Mouse (Mus musculus) neural tube, postnatal 0 days (tissue): ENCODE measurements around the gene Krtap4-9. TPM values are rescaled to one million over a fixed set of nuclear protein-coding genes. Genes with fewer than 3 reads are reported as not detected.

Experiments
- polyA plus RNA-seq: library from polyadenylated mRNA; unstranded; fragments of >200 nt; fragmentation: Nextera tagmentation; extraction: Ambion mirVana; gene quantifications from 2 replicates; pipeline ENCODE4 v1.2.1, GENCODE M21; 2015

The Krtap4-9 gene
- not detected in 2 replicates for polyA plus RNA-seq

DNA sequence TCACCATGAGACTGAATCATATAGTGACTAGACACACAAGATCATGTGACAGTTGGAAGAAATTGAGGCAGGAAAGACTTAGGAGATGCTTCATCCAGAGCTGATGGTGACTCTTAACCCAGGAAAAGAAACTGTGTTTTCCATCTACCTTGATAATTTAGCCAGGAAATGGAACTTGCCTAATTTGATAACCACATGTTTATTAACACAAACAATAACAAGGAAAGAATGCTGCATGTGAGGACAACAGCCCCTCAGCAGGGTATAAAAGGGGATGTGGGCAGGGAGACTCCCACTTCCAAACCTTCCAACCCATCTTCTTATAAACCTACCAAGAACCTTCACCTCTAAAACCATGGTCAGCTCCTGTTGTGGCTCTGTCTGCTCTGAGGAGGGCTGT lies at the start of gene Krtap4-9:
TSS of gene Krtap4-9 (plus strand) at position 301 of the 400 bp plus-strand sequence.

GRCm38 (mm10) chr11:99772813-99773212 lies 12.2 kb upstream of the Krtap4-9 start, which contains the start of gene Gm11595:
Gene Gm11595, minus strand, starts transcription at chr11:99772913.

DNA sequence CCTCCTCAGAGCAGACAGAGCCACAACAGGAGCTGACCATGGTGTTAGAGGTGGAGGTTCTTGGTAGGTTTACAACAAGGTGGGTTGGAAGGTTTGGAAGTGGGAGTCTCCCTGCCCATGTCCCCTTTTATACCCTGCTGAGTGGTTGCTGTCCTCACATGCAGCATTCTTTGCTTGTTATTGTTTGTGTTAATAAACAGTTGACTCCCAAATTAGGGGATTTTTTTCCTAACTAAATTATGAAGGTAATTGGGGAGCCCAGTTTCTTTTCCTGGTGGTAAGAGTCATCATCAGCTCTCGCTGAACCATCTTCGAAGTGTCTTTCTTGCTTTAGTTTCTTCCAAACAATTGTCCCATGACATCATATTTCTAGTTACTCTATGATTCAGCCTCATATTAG lies 4.4 kb upstream of the Krtap4-9 start, which contains the start of gene Krtap4-8:
TSS of gene Krtap4-8 (minus strand) at position 101 of the 400 bp plus-strand sequence.

GRCm38 (mm10) chr11:99793367-99793766 lies 8.4 kb downstream of the Krtap4-9 start, which contains the start of gene Gm11596:
Gene Gm11596, minus strand, starts transcription at chr11:99793467.

DNA sequence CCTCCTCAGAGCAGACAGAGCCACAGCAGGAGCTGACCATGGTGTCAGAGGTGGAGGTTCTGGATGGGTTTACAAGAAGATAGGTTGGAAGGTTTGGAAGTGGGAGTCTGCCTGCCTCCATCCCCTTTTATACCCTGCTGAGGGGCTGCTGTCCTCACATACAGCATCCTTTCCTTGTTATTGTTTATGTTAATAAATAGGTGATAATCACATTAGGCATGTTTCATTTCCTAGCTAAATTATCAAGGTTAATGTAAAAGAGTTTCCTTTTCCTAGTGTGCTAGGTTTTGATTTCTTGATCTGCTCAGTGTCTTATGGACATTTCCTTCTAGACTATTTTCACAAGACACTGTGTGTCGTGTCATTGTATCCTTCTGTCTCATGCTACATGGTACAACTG lies 13.8 kb downstream of the Krtap4-9 start, which contains the start of gene Gm11569:
TSS of gene Gm11569 (minus strand) at position 101 of the 400 bp plus-strand sequence.

DNA sequence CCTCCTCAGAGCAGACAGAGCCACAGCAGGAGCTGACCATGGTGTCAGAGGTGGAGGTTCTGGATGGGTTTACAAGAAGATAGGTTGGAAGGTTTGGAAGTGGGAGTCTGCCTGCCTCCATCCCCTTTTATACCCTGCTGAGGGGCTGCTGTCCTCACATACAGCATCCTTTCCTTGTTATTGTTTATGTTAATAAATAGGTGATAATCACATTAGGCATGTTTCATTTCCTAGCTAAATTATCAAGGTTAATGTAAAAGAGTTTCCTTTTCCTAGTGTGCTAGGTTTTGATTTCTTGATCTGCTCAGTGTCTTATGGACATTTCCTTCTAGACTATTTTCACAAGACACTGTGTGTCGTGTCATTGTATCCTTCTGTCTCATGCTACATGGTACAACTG lies 19.3 kb downstream of the Krtap4-9 start, which contains the start of gene Gm11554:
TSS of gene Gm11554 (minus strand) at position 101 of the 400 bp plus-strand sequence.

DNA sequence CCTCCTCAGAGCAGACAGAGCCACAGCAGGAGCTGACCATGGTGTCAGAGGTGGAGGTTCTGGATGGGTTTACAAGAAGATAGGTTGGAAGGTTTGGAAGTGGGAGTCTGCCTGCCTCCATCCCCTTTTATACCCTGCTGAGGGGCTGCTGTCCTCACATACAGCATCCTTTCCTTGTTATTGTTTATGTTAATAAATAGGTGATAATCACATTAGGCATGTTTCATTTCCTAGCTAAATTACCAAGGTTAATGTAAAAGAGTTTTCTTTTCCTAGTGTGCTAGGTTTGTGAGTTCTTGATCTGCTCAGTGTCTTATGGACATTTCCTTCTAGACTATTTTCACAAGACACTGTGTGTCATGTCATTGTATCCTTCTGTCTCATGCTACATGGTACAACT lies 24.8 kb downstream of the Krtap4-9 start, which contains the start of gene Krtap4-13:
TSS of gene Krtap4-13 (minus strand) at position 101 of the 400 bp plus-strand sequence.

DNA sequence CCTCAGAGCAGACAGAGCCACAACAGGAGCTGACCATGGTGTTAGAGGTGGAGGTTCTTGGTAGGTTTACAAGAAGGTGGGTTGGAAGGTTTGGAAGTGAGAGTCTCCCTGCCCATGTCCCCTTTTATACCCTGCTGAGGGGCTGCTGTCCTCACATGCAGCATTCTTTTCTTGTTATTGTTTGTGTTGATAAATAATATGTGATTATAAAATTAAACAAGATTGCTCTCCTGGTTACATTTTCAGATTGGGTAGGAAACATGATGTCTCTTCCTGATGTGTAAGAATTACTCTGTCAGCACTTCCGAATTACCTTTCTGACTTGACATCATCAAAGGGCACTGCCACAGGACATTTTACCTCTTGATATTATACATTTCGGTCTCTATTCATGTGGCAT lies 30.6 kb downstream of the Krtap4-9 start, which contains the start of gene Gm11564:
TSS of gene Gm11564 (minus strand) at position 101 of the 400 bp plus-strand sequence.

Other genes with a start within 250 kb of the Krtap4-9 start
- not detected in 2 replicates for gene Krt40, start 242.0 kb upstream of the Krtap4-9 start, polyA plus RNA-seq
- not detected in 2 replicates for gene Krtap3-3, start 234.3 kb upstream of the Krtap4-9 start, polyA plus RNA-seq
- gene Krtap3-2, start 228.3 kb upstream of the Krtap4-9 start, polyA plus RNA-seq = not detected in 2 replicates
- gene Gm11939, start 225.7 kb upstream of the Krtap4-9 start, polyA plus RNA-seq = not detected in 2 replicates
- not detected in 2 replicates for gene Krtap3-1, start 218.6 kb upstream of the Krtap4-9 start, polyA plus RNA-seq
- not detected in 2 replicates for gene Krtap1-5, start 204.2 kb upstream of the Krtap4-9 start, polyA plus RNA-seq
- gene Krtap1-4, start 201.5 kb upstream of the Krtap4-9 start, polyA plus RNA-seq = not detected in 2 replicates
- gene Krtap1-3, start 193.9 kb upstream of the Krtap4-9 start, polyA plus RNA-seq = not detected in 2 replicates
- not detected in 2 replicates for gene Krtap9-3, start 187.1 kb upstream of the Krtap4-9 start, polyA plus RNA-seq
- gene Gm11938, start 181.9 kb upstream of the Krtap4-9 start, polyA plus RNA-seq = not detected in 2 replicates
- not detected in 2 replicates for gene Gm11937, start 175.0 kb upstream of the Krtap4-9 start, polyA plus RNA-seq
- gene Krtap2-4, start 170.4 kb upstream of the Krtap4-9 start, polyA plus RNA-seq = not detected in 2 replicates
- gene Gm11562, start 164.8 kb upstream of the Krtap4-9 start, polyA plus RNA-seq = not detected in 2 replicates
- not detected in 2 replicates for gene Krtap4-1, start 157.0 kb upstream of the Krtap4-9 start, polyA plus RNA-seq
- gene Krtap4-2, start 150.1 kb upstream of the Krtap4-9 start, polyA plus RNA-seq = not detected in 2 replicates
- not detected in 2 replicates for gene Krtap4-7, start 141.1 kb upstream of the Krtap4-9 start, polyA plus RNA-seq
- not detected in 2 replicates for gene Gm11555, start 135.0 kb upstream of the Krtap4-9 start, polyA plus RNA-seq
- not detected in 2 replicates for gene Gm11563, start 126.2 kb upstream of the Krtap4-9 start, polyA plus RNA-seq
- gene Krtap4-6, start 119.2 kb upstream of the Krtap4-9 start, polyA plus RNA-seq = not detected in 2 replicates
- gene Gm14190, start 94.5 kb upstream of the Krtap4-9 start, polyA plus RNA-seq = not detected in 2 replicates
- gene Gm14180, start 50.9 kb upstream of the Krtap4-9 start, polyA plus RNA-seq = not detected in 2 replicates
- not detected in 2 replicates for gene Gm11595, start 12.3 kb upstream of the Krtap4-9 start, polyA plus RNA-seq
- gene Krtap4-8, start 4.5 kb upstream of the Krtap4-9 start, polyA plus RNA-seq = not detected in 2 replicates
- not detected in 2 replicates for gene Gm11596, start 8.3 kb downstream of the Krtap4-9 start, polyA plus RNA-seq
- not detected in 2 replicates for gene Gm11569, start 13.7 kb downstream of the Krtap4-9 start, polyA plus RNA-seq
- not detected in 2 replicates for gene Gm11554, start 19.2 kb downstream of the Krtap4-9 start, polyA plus RNA-seq
- not detected in 2 replicates for gene Krtap4-13, start 24.7 kb downstream of the Krtap4-9 start, polyA plus RNA-seq
- not detected in 2 replicates for gene Gm11564, start 30.5 kb downstream of the Krtap4-9 start, polyA plus RNA-seq
- not detected in 2 replicates for gene 2300003K06Rik, start 52.9 kb downstream of the Krtap4-9 start, polyA plus RNA-seq
- not detected in 2 replicates for gene Krtap4-16, start 66.4 kb downstream of the Krtap4-9 start, polyA plus RNA-seq
- gene Gm11568, start 72.7 kb downstream of the Krtap4-9 start, polyA plus RNA-seq = not detected in 2 replicates
- not detected in 2 replicates for gene Gm11559, start 79.3 kb downstream of the Krtap4-9 start, polyA plus RNA-seq
- gene Krtap9-1, start 88.2 kb downstream of the Krtap4-9 start, polyA plus RNA-seq = not detected in 2 replicates
- gene Gm11567, start 94.0 kb downstream of the Krtap4-9 start, polyA plus RNA-seq = not detected in 2 replicates
- gene Krtap31-1, start 122.7 kb downstream of the Krtap4-9 start, polyA plus RNA-seq = not detected in 2 replicates
- not detected in 2 replicates for gene Gm11565, start 129.6 kb downstream of the Krtap4-9 start, polyA plus RNA-seq
- gene Krtap31-2, start 151.1 kb downstream of the Krtap4-9 start, polyA plus RNA-seq = not detected in 2 replicates
- gene Krtap9-5, start 163.3 kb downstream of the Krtap4-9 start, polyA plus RNA-seq = not detected in 2 replicates
- gene Krtap29-1, start 193.9 kb downstream of the Krtap4-9 start, polyA plus RNA-seq = not detected in 2 replicates
- 0.15 TPM in 2 replicates for gene Krtap16-1, start 201.4 kb downstream of the Krtap4-9 start, polyA plus RNA-seq
- gene Krtap17-1, start 208.8 kb downstream of the Krtap4-9 start, polyA plus RNA-seq = 3.1 and 3.3 TPM in 2 replicates
- not detected in 2 replicates for gene Krt33a, start 231.0 kb downstream of the Krtap4-9 start, polyA plus RNA-seq
- 0.14 and 0.22 TPM in 2 replicates for gene Krt33b, start 244.7 kb downstream of the Krtap4-9 start, polyA plus RNA-seq